Mouse (Mus musculus) ovary, adult 18-20 months (tissue): Measurements from ENCODE around the gene Foxp4.

ENCODE experiments used
- DNase-seq: peaks from one replicate; pipeline ENCODE4 v3.0.0; 2022; ENCODE audit warnings: low spot score, mixed read lengths

Foxp4 gene

GRCm38 (mm10) chr17:47924383-47925339, at the start of gene Foxp4:
Gene Foxp4 (minus strand): TSS chr17:47924645.
- DNase-seq: peak; percentile 83

GRCm38 (mm10) chr17:47973563-47974472, 49.4 kb upstream of the Foxp4 start:
- peak; percentile 82 for DNase-seq

GRCm38 (mm10) chr17:47965885-47966505, 41.5 kb upstream of the Foxp4 start:
- DNase-seq: no peak

DNA sequence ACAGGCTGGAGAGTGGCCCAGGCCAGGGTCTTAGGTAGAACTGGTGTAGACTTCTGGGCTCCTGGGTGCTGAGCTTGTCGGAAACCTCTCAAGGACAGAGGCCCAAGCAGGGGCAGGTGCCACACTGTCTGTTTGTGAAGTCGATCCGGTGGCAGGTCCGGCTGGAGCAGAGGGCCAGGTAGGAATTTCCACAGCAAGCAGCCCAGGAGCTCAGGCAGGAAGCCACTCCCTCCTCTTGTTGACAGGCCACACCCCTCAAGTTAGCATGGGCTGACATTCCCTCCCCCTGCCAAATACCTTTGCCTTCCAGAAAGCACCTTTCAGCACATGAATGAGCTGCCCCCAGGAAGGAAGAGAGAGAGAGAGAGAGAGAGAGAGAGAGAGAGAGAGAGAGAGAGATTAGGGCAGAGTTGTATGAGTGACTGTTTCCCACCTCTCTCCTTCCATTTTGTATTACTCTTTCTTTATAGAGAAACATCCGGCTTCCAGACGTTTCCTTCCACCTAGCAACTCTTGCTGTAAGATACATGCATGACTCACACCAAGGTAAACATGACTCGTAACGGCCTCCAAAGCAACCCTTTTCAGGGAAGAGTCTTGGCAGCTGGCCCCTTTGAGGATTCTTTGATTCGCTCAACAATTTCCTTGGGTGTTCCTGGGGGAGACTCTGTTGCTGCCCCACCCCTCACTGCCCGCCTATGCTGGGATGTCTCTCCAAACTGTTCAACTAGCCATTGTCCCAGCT, 33.8 kb upstream of the Foxp4 start:
- no peak for DNase-seq

GRCm38 (mm10) chr17:47956486-47956885, 32.0 kb upstream of the Foxp4 start:
- DNase-seq: no peak

GRCm38 (mm10) chr17:47955054-47955741, 30.8 kb upstream of the Foxp4 start:
- DNase-seq: peak; percentile 79

DNA sequence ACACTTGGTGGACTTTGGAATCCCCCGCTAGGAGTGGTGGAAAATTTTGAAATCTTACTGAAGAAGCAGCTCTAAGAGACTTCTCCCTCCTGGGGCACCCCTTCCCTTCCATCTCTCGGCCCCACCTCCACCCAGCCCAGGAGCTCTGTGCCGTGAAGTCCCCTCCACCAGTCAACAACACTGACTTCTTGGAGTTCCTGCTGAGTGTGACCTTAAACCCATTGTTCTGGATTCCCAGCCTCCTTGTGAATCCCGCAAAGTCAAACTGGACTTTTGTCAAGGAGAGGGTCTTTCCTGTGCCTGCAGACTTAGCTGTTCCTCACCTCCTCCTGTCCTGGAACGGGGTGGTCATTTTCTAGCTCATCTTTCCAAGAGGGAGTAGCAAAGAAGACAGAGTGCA, 28.8 kb upstream of the Foxp4 start:
- no peak for DNase-seq

- DNase-seq: peak; percentile 34
Observed at GRCm38 (mm10) chr17:47952368-47953081, 28.1 kb upstream of the Foxp4 start.

DNA sequence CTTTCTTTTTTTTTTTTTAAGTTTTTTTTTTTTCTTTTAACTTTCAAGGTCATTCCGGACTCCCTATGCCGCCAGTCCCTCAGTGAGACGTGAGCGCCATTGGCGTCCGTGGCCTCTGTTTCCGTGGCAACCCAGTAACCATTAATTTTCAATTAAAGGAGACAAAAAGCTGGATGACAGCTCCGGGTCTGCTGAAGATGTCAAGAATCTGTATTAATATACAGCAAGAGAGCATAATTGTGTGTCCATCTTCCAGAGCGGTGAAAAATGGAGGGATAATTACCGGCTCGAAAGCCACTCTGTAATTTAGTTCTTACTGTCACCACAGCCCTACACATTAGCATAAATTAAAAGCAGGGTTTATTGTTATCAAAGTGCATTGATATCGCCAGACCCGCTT, 27.0 kb upstream of the Foxp4 start:
- no peak for DNase-seq

GRCm38 (mm10) chr17:47950831-47951230, 26.4 kb upstream of the Foxp4 start:
- no peak for DNase-seq

- DNase-seq: peak; percentile 39
Observed at GRCm38 (mm10) chr17:47949441-47949840, 25.0 kb upstream of the Foxp4 start.

DNA sequence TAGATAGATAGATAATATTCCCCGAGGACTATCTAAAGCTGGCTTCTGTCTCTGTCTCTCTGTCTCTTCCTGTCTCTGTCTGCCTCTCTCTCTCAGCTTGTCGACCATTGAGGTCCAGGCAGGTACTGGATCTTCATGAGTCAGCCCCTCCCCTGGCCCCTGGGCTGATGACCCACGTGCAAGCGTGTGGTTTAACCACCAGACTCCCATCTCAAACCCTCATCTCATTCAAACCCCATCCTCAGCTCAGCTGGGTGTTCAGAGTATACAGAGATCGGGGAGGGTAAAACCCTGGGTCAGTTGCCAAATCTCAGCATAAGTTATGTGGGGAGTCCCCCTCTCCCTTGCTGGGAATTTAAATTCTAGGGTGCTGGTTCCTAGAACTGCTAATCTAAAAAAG, 24.3 kb upstream of the Foxp4 start:
- DNase-seq: no peak

GRCm38 (mm10) chr17:47946921-47947420, 22.5 kb upstream of the Foxp4 start:
- DNase-seq: no peak

DNA sequence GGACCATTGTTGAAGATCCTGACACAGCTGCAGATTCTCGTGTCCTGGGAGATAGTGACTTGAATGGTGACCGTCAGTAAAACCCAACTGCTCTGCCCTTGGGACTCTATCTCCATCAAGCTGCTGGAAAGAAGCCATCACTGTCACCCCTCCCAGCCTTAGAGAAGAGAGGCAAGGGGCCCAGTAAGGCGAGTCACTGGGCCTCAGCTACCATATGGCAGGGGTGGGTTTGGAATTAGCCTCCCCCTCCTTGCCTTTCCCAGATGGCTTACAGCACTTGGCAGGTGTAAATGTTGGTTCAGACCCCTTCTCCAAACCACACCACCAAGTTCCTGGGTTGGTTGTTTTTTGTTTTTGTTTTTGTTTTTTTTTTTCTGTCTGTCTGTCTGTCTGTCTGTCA, 21.7 kb upstream of the Foxp4 start:
- no peak for DNase-seq

DNA sequence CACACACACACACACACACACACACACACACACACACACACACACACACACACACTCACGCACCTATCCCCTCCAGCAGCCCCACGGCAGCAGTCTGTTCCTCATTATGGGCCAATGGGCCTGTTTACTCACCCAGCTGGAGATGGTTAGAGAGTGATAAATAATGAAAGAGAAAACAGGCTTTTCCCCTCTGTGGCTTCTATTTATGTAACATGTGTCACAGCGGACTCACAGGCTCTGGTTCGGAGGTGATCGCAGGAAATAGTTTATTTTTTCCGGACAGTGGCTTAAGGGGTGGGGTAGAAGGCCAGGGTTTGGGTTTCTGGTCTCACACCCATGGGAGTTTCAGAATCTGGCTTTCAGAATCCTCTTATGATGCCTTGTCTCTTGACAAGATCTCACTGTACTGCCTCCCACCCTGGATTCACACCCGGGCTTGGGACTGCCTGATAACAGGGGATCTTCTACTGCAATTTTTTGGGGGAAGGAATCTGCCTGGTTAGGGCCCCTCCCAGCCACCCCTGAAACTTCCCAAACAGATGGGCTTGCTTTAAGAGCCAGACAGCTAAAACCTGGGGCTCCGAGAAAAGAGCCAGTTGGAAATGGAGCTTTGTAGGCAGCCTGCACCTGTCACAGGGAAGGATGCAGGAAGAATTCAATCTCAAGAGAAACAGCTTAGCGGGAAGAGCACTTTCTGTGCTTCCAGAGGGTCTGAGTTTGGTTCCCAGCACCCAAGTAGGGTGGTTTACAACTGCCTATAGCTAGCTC, 18.8 kb upstream of the Foxp4 start:
- DNase-seq: no peak

DNA sequence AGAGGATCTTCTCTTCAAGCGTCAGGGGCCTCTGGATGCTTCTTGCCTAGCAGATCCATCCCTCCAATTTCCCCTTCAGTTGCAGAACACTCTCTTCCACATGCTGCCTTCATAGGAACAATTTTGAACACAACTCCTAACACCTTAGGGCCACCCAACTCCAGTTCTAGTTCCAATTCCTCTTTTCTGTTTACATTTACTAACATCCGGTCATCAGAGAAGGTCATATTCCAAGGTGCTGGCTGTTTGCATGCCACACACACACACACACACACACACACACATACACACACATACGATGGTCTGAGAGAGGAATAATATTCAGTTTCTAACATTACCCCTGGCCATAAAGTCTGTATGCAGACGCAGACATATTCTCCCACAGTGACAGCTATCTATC, 17.6 kb upstream of the Foxp4 start:
- no peak for DNase-seq

DNA sequence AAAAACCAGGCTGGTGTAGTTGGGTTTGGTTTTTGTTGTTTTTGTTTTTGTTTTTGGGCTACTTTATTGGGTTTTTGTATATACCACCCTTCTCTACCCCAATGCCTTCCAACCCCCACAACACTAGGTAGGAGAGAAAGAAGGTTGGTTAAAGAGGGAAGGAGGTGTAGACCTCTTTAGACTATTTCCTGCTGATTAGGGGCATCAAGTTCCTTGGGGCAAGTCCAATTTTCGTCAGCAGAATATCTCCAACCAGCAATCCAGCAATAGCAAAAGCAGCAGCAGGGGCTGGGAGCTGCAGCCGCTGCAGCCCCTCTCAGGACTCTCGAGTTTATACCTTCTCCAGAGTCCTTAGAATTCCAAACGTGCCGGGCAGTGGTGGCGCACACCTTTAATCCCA, 14.4 kb upstream of the Foxp4 start:
- DNase-seq: no peak

GRCm38 (mm10) chr17:47937926-47938600, 13.6 kb upstream of the Foxp4 start:
- DNase-seq: no peak

GRCm38 (mm10) chr17:47936591-47936990, 12.1 kb upstream of the Foxp4 start:
- DNase-seq: no peak
